Mouse (Mus musculus): ENCODE data around the gene Syne3. TPM values are rescaled to one million over a fixed set of nuclear protein-coding genes. Genes with fewer than 3 reads are reported as not detected.

The Syne3 gene
- total RNA-seq, 2 experiments from 2014 or later = 6.1 to 6.4 TPM

GRCm38 (mm10) chr12:104976903-104977302 is 32.7 kb downstream of the Syne3 start:
- no peak for DNase-seq
- intact Hi-C loops (cut with DNase I) = no loop called here

- intact Hi-C loops (cut with DNase I) = no loop called here
- DNase-seq = no peak
Measured at GRCm38 (mm10) chr12:104976331-104976817, 33.2 kb downstream of the Syne3 start.

- intact Hi-C loops (cut with DNase I) = no loop called here
- peak; percentile 45 to 46 for DNase-seq
Measured at GRCm38 (mm10) chr12:104972860-104973259, 36.7 kb downstream of the Syne3 start.

GRCm38 (mm10) chr12:104969618-104970017 is 40.0 kb downstream of the Syne3 start:
- intact Hi-C loops (cut with DNase I) = no loop called here
- no peak for DNase-seq

- DNase-seq = no peak
- intact Hi-C loops (cut with DNase I) = no loop called here
Measured at GRCm38 (mm10) chr12:104969177-104969576, 40.4 kb downstream of the Syne3 start.

GRCm38 (mm10) chr12:104964953-104965911 is 44.4 kb downstream of the Syne3 start:
- no peak for DNase-seq
- intact Hi-C loops (cut with DNase I) = no loop called here

GRCm38 (mm10) chr12:104960421-104960820 is 49.2 kb downstream of the Syne3 start:
- no peak for DNase-seq
- intact Hi-C loops (cut with DNase I) = no loop called here

GRCm38 (mm10) chr12:104959966-104960365 is 49.6 kb downstream of the Syne3 start:
- no peak for DNase-seq
- intact Hi-C loops (cut with DNase I) = loop anchor here (10.0 kb wide), 1 partner anchor 465 kb away; no protein-coding TSS in a partner anchor

GRCm38 (mm10) chr12:104958263-104958662 is 51.3 kb downstream of the Syne3 start:
- no peak for DNase-seq
- intact Hi-C loops (cut with DNase I) = loop anchor here (10.0 kb wide), 1 partner anchor 467 kb away; no protein-coding TSS in a partner anchor

- intact Hi-C loops (cut with DNase I) = loop anchor here (10.0 kb wide), 1 partner anchor 468 kb away; no protein-coding TSS in a partner anchor
- DNase-seq = no peak
Measured at GRCm38 (mm10) chr12:104957165-104957564, 52.4 kb downstream of the Syne3 start.

GRCm38 (mm10) chr12:104956406-104956805 is 53.2 kb downstream of the Syne3 start:
- DNase-seq = no peak
- intact Hi-C loops (cut with DNase I) = loop anchor here (10.0 kb wide), 1 partner anchor 468 kb away; no protein-coding TSS in a partner anchor

GRCm38 (mm10) chr12:104955003-104955800 is 54.4 kb downstream of the Syne3 start:
- intact Hi-C loops (cut with DNase I) = loop anchor here (10.0 kb wide), 1 partner anchor 470 kb away; no protein-coding TSS in a partner anchor
- DNase-seq = peak; percentile 54 to 57

- intact Hi-C loops (cut with DNase I) = loop anchor here (5.0 to 10.0 kb wide), 2 partner anchors 148 to 471 kb away; no protein-coding TSS in a partner anchor
- peak; percentile 53 to 70 for DNase-seq
Measured at GRCm38 (mm10) chr12:104953941-104954340, 55.7 kb downstream of the Syne3 start.

GRCm38 (mm10) chr12:104952458-104952857 is 57.2 kb downstream of the Syne3 start:
- intact Hi-C loops (cut with DNase I) = loop anchor here (1.0 to 10.0 kb wide), 3 partner anchors 73 to 472 kb away; no protein-coding TSS in a partner anchor
- peak; percentile 83 to 90 for DNase-seq

- no peak for DNase-seq
- intact Hi-C loops (cut with DNase I) = no loop called here
Measured at GRCm38 (mm10) chr12:104947911-104948310, 61.7 kb downstream of the Syne3 start.

- no peak for DNase-seq
- intact Hi-C loops (cut with DNase I) = no loop called here
Measured at GRCm38 (mm10) chr12:104946231-104946630, 63.4 kb downstream of the Syne3 start.

- DNase-seq = no peak
- intact Hi-C loops (cut with DNase I) = no loop called here
Measured at GRCm38 (mm10) chr12:104940466-104940865, 69.1 kb downstream of the Syne3 start.

GRCm38 (mm10) chr12:104940027-104940386 is 69.6 kb downstream of the Syne3 start:
- intact Hi-C loops (cut with DNase I) = no loop called here
- no peak for DNase-seq

- intact Hi-C loops (cut with DNase I) = loop anchor here (1.0 to 5.0 kb wide), 4 partner anchors 101 to 499 kb away; no protein-coding TSS in a partner anchor
- peak; percentile 76 to 86 for DNase-seq
Measured at GRCm38 (mm10) chr12:104939372-104940026, 70.1 kb downstream of the Syne3 start.

GRCm38 (mm10) chr12:104938935-104939334 is 70.7 kb downstream of the Syne3 start:
- DNase-seq = no peak
- intact Hi-C loops (cut with DNase I) = loop anchor here (1.0 to 5.0 kb wide), 4 partner anchors 100 to 499 kb away; no protein-coding TSS in a partner anchor

Data from heart, postnatal 10 days (tissue).